Comparison of ENCODE assay signal across 8 mouse cellular contexts in genomic region chr16:10834911-10835587, GRCm38 (mm10). TPM values are rescaled to one million over a fixed set of nuclear protein-coding genes. Genes with fewer than 3 reads are reported as not detected.
A peak's percentile ranks its signal among the peaks of the same experiment; 100 is the strongest.
DNase-seq lines count a peak whose midpoint lies in the region; ATAC-seq and TF ChIP-seq lines count a peak whose summit lies in the region.

TSS of gene Rmi2 (plus strand) at chr16:10835059.

- H3K36me3 ChIP-seq in C2C12 (ENCODE audit: control insufficient read depth, insufficient read depth), result no peaks in the 10 kb centered on the region
- no peaks in the 10 kb centered on the region for H3K36me3 ChIP-seq in heart, embryonic 11.5 days (ENCODE audit: control insufficient read depth, insufficient read depth, low read length)
- H3K36me3 ChIP-seq in kidney, embryonic 16.5 days (ENCODE audit: insufficient read depth, low read length), result peaks cover 3% of the 10 kb centered on the region; the same call in 1 of the 2 replicates

- H3K9ac ChIP-seq in heart, embryonic 11.5 days (ENCODE audit: low read depth, low read length), result peak within 1 kb of the TSS; percentile 88
- peak within 1 kb of the TSS; percentile 81 for H3K9ac ChIP-seq in kidney, embryonic 16.5 days (replicated peaks; ENCODE audit: low read length)

- peak within 1 kb of the TSS; percentile 94 for H3K4me2 ChIP-seq in heart, embryonic 11.5 days
- H3K4me2 ChIP-seq in kidney, embryonic 16.5 days (replicated peaks; ENCODE audit: low read depth, low read length), result peak within 1 kb of the TSS; percentile 74

- no peaks in the 10 kb centered on the region for H3K9me3 ChIP-seq in heart, embryonic 11.5 days (replicated peaks; ENCODE audit: control insufficient read depth, low read length)
- no peaks in the 10 kb centered on the region for H3K9me3 ChIP-seq in kidney, embryonic 16.5 days (ENCODE audit: low read length)

- TF ChIP-seq CTCF in C2C12 (IDR thresholded peaks at IDR 0.05; ENCODE audit: control insufficient read depth, insufficient read depth, insufficient read length), result no peak
- no peak for TF ChIP-seq CTCF in embryonic fibroblast, embryonic 13.5 days (IDR thresholded peaks at IDR 0.05; ENCODE audit: borderline replicate concordance, insufficient read depth, low read length)

- ATAC-seq in heart, embryonic 11.5 days (replicated peaks; ENCODE audit: insufficient number of reproducible peaks, low FRiP score, low TSS enrichment), result peak; percentile 92
- ATAC-seq in kidney, embryonic 16.5 days (ENCODE audit: low FRiP score, low TSS enrichment), result peak; percentile 95

- H3K27me3 ChIP-seq in C2C12 (ENCODE audit: control insufficient read depth, insufficient read depth, insufficient read length), result no peaks in the 10 kb centered on the region
- H3K27me3 ChIP-seq in heart, embryonic 11.5 days (ENCODE audit: control insufficient read depth, insufficient read depth, low read length), result no peaks in the 10 kb centered on the region
- no peaks in the 10 kb centered on the region for H3K27me3 ChIP-seq in kidney, embryonic 16.5 days (ENCODE audit: insufficient read depth, low read length)

- H3K27ac ChIP-seq in embryonic fibroblast, embryonic 13.5 days (ENCODE audit: insufficient read depth, low read length), result no peak within 1 kb of the TSS
- peak within 1 kb of the TSS; percentile 88 for H3K27ac ChIP-seq in heart, embryonic 11.5 days (ENCODE audit: low read depth, low read length)
- H3K27ac ChIP-seq in kidney, embryonic 16.5 days (ENCODE audit: low read length), result peak within 1 kb of the TSS; percentile 80

- DNase-seq in brain, adult 2 months (ENCODE audit: low read depth, low spot score), result peak; percentile 91
- peak; percentile 93 for DNase-seq in liver
- peak; percentile 33 to 43 for DNase-seq in monocyte, adult 2 months (ENCODE audit: low read depth in 1 of 2, low spot score in 2 of 2)
- peak; percentile 73 to 80 for DNase-seq in spleen, postnatal 14 days (ENCODE audit: low spot score in 2 of 2)

- H3K79me2 ChIP-seq in C2C12 (ENCODE audit: control insufficient read depth, insufficient read depth), result no peaks in the 10 kb centered on the region

- WGBS in heart, embryonic 11.5 days (ENCODE audit: insufficient replicate concordance), result under 1% methylated on average over 69 of the region's 69 CpGs
- WGBS in kidney, embryonic 16.5 days, result under 1% methylated on average over 55 of the region's 69 CpGs

- H3K4me3 ChIP-seq in C2C12 (ENCODE audit: insufficient read depth, poor library complexity, severe bottlenecking), result peak within 1 kb of the TSS; percentile 40
- peak within 1 kb of the TSS; percentile 34 for H3K4me3 ChIP-seq in embryonic fibroblast, embryonic 13.5 days (ENCODE audit: insufficient read depth, low read length)
- peak within 1 kb of the TSS; percentile 88 for H3K4me3 ChIP-seq in heart, embryonic 11.5 days (ENCODE audit: low read depth, low read length)
- H3K4me3 ChIP-seq in kidney, embryonic 16.5 days (ENCODE audit: low read length), result peak within 1 kb of the TSS; percentile 71

- no peaks in the 10 kb centered on the region for H3K4me1 ChIP-seq in embryonic fibroblast, embryonic 13.5 days (ENCODE audit: control insufficient read depth, insufficient read depth, low read length)
- peaks cover 27% of the 10 kb centered on the region for H3K4me1 ChIP-seq in heart, embryonic 11.5 days (ENCODE audit: control insufficient read depth, insufficient read depth, low read length)
- peaks cover 28% of the 10 kb centered on the region for H3K4me1 ChIP-seq in kidney, embryonic 16.5 days (ENCODE audit: insufficient read depth, low read length)

- no peaks in the 10 kb centered on the region for H3K79me3 ChIP-seq in C2C12 (ENCODE audit: low read depth)

- TF ChIP-seq POLR2A in embryonic fibroblast, embryonic 13.5 days (IDR thresholded peaks at IDR 0.05; ENCODE audit: low read depth, low read length), result 0 out of 2 replicates have a peak, but pooled peaks have one; percentile 32

- H3ac ChIP-seq in C2C12 (ENCODE audit: control insufficient read depth, insufficient read length, low read depth), result peak within 1 kb of the TSS; percentile 86

TF ChIP-seq in C2C12, 6 proteins besides CTCF, POLR2A, EP300 and RAD21:
- TF ChIP-seq MYOD1 (IDR thresholded peaks at IDR 0.05; ENCODE audit: control insufficient read depth, insufficient read length, low read depth) (no peak), MAX (IDR thresholded peaks at IDR 0.05) (peak; percentile 92), CEBPB (IDR thresholded peaks at IDR 0.05; ENCODE audit: low read depth) (no peak), USF1 (IDR thresholded peaks at IDR 0.05; ENCODE audit: low read depth) (no peak), FOSL1 (IDR thresholded peaks at IDR 0.05; ENCODE audit: insufficient read depth, low read length, poor library complexity, severe bottlenecking) (no peak)

RNA-seq across cellular contexts. Expression of gene Rmi2, which starts in this region (rescaled TPM):
- 2.5 TPM for polyA plus RNA-seq in C2C12 (2012; fragmentation: generic; extraction: Trizol)
- 1.1 and 1.9 TPM in 2 replicates for polyA plus RNA-seq in embryonic fibroblast, embryonic 13.5 days (2011; ENCODE audit: insufficient read length, low read depth, missing spikeins)
- 2.7 and 2.9 TPM in 2 replicates for polyA plus RNA-seq in heart, embryonic 11.5 days (2014; fragmentation: Nextera tagmentation; extraction: Ambion mirVana)
- 2.9 and 3.5 TPM in 2 replicates for polyA plus RNA-seq in kidney, embryonic 16.5 days (2015; fragmentation: Nextera tagmentation; extraction: Ambion mirVana)

Comparison
In these comparisons a context has a peak if more than half of its experiments do, and no peak if none do; other contexts are left out.
1. H3K4me3 ChIP-seq: peak in every context shown above with its lines; median percentile 88 in heart, embryonic 11.5 days; 71 in kidney, embryonic 16.5 days; 40 in C2C12; 34 in embryonic fibroblast, embryonic 13.5 days.
2. DNase-seq: peak in every context shown above with its lines; median percentile 93 in liver; 91 in brain, adult 2 months; 76 in spleen, postnatal 14 days; 38 in monocyte, adult 2 months.